Mouse (Mus musculus): Measurements from ENCODE around the gene Nol3. TPM values are rescaled to one million over a fixed set of nuclear protein-coding genes. Genes with fewer than 3 reads are reported as not detected.

The Nol3 gene
- total and polyA plus RNA-seq, 3 experiments = 0.63 to 0.89 TPM; not detected in 1

- H3K36me3 ChIP-seq (ENCODE audit: control insufficient read depth in 1 of 2, insufficient read depth in 2 of 2, low read length in 2 of 2) = peaks cover 0 to 25% of the 10 kb centered on the region in 2 experiments; a peak in 2 of 4 replicates
- H3K27ac ChIP-seq (ENCODE audit: control insufficient read depth, low read depth, low read length) = peak within 1 kb of the TSS; percentile 77
- peak within 1 kb of the TSS; percentile 91 for H3K9ac ChIP-seq (ENCODE audit: control insufficient read depth, low read depth, low read length, poor library complexity, severe bottlenecking)
- H3K4me3 ChIP-seq (ENCODE audit: control insufficient read depth in 1 of 2, insufficient read depth in 1 of 2, low read depth in 2 of 2, low read length in 2 of 2) = peak within 1 kb of the TSS; percentile 84 to 98
- H3K27me3 ChIP-seq (ENCODE audit: control insufficient read depth in 1 of 2, insufficient read depth in 2 of 2, low read length in 2 of 2) = no peaks in the 10 kb centered on the region
- H3K9me3 ChIP-seq (replicated peaks; ENCODE audit: insufficient read depth, low read length) = no peaks in the 10 kb centered on the region
- peak; percentile 87 for DNase-seq (ENCODE audit: low read depth, low spot score)
- H3K79me2 ChIP-seq (ENCODE audit: control insufficient read depth, insufficient read depth, low read length, poor library complexity) = peaks cover 15% of the 10 kb centered on the region
- peaks cover 7 to 38% of the 10 kb centered on the region in 2 experiments for H3K4me1 ChIP-seq (ENCODE audit: control insufficient read depth in 1 of 2, insufficient read depth in 2 of 2, low read length in 2 of 2)
- no peak for TF ChIP-seq MYC (IDR thresholded peaks at IDR 0.05; ENCODE audit: low read depth, low read length)
- no peak for TF ChIP-seq ZNF384 (IDR thresholded peaks at IDR 0.05; ENCODE audit: low read depth, low read length)
- no peak for TF ChIP-seq RCOR1 (IDR thresholded peaks at IDR 0.05; ENCODE audit: low read depth, low read length)
- TF ChIP-seq MAFK (IDR thresholded peaks at IDR 0.05; ENCODE audit: borderline replicate concordance, low read depth, low read length) = no peak
- TF ChIP-seq USF2 (IDR thresholded peaks at IDR 0.05; ENCODE audit: borderline replicate concordance in 1 of 2, insufficient read depth in 1 of 2, low read depth in 1 of 2, low read length in 2 of 2) = no peak
- TF ChIP-seq HCFC1 (IDR thresholded peaks at IDR 0.05; ENCODE audit: low read depth, low read length) = peak; percentile 77
- peak; percentile 7; the same call in 1 of the 2 replicates for TF ChIP-seq GATA1 (IDR thresholded peaks at IDR 0.05; ENCODE audit: low read depth, low read length)
- TF ChIP-seq CHD2 (IDR thresholded peaks at IDR 0.05; ENCODE audit: low read length) = no peak
- TF ChIP-seq UBTF (IDR thresholded peaks at IDR 0.05; ENCODE audit: borderline replicate concordance, insufficient read depth, low read depth, low read length) = 0 out of 2 replicates have a peak, but pooled peaks have one; percentile 72
- no peak for TF ChIP-seq ZKSCAN1 (IDR thresholded peaks at IDR 0.05; ENCODE audit: low read depth, low read length)
- no peak for TF ChIP-seq KAT2A (conservative IDR thresholded peaks at IDR 0.05; ENCODE audit: low read depth, low read length)
- peak; percentile 82 for TF ChIP-seq MXI1 (IDR thresholded peaks at IDR 0.05; ENCODE audit: low read depth, low read length)
- TF ChIP-seq BHLHE40 (IDR thresholded peaks at IDR 0.05; ENCODE audit: borderline replicate concordance, low read depth, low read length) = no peak
- TF ChIP-seq NRF1 (IDR thresholded peaks at IDR 0.05; ENCODE audit: insufficient read depth, low read depth, low read length, poor library complexity, severe bottlenecking) = peak; percentile 81
- no peak for TF ChIP-seq TBP (IDR thresholded peaks at IDR 0.05; ENCODE audit: low read depth, low read length)
- TF ChIP-seq ZMIZ1 (IDR thresholded peaks at IDR 0.05; ENCODE audit: low read depth, low read length) = peak; percentile 85; the same call in 1 of the 2 replicates
- TF ChIP-seq RAD21 (IDR thresholded peaks at IDR 0.05; ENCODE audit: low read depth, low read length) = no peak
- no peak for TF ChIP-seq ETS1 (IDR thresholded peaks at IDR 0.05; ENCODE audit: low read depth, low read length)
- TF ChIP-seq NELFE (IDR thresholded peaks at IDR 0.05; ENCODE audit: low read depth, low read length) = peak; percentile 77
- peak; percentile 29 for TF ChIP-seq TCF12 (IDR thresholded peaks at IDR 0.05; ENCODE audit: low read depth, low read length)
- TF ChIP-seq USF1 (IDR thresholded peaks at IDR 0.05; ENCODE audit: low read depth, low read length) = no peak
- no peak for TF ChIP-seq MEF2A (IDR thresholded peaks at IDR 0.05; ENCODE audit: extremely low read depth, insufficient replicate concordance, low read depth, low read length, poor library complexity, severe bottlenecking)
- TF ChIP-seq ZC3H11A (IDR thresholded peaks at IDR 0.05; ENCODE audit: low read depth, low read length) = no peak
- no peak for TF ChIP-seq MAZ (IDR thresholded peaks at IDR 0.05; ENCODE audit: low read depth, low read length)
- TF ChIP-seq E2F4 (IDR thresholded peaks at IDR 0.05; ENCODE audit: borderline replicate concordance, low read depth, low read length) = no peak
- no peak for TF ChIP-seq SMC3 (IDR thresholded peaks at IDR 0.05; ENCODE audit: low read depth, low read length)
- TF ChIP-seq EP300 (IDR thresholded peaks at IDR 0.05; ENCODE audit: low read depth in 1 of 2, low read length in 2 of 2) = no peak
- TF ChIP-seq MAX (IDR thresholded peaks at IDR 0.05; ENCODE audit: low read length) = no peak
- no peak for TF ChIP-seq TAL1 (IDR thresholded peaks at IDR 0.05; ENCODE audit: low read length)
- peak; percentile 82; the same call in 1 of the 2 replicates for TF ChIP-seq POLR2AphosphoS2 (IDR thresholded peaks at IDR 0.05; ENCODE audit: low read length)
- no peak for TF ChIP-seq CHD1 (IDR thresholded peaks at IDR 0.05; ENCODE audit: low read depth, low read length)
- TF ChIP-seq JUND (IDR thresholded peaks at IDR 0.05; ENCODE audit: low read depth, low read length) = no peak
- 0 out of 6 replicates have a peak, but pooled peaks of 1 of the 3 experiments have one; percentile 1 for TF ChIP-seq CTCF (IDR thresholded peaks at IDR 0.05 in 2 of 3, conservative IDR thresholded peaks at IDR 0.05 in 1 of 3; ENCODE audit: control insufficient read depth in 1 of 3, insufficient read depth in 1 of 3, low read depth in 2 of 3, low read length in 3 of 3, poor library complexity in 1 of 3, severe bottlenecking in 1 of 3)
- no peak for TF ChIP-seq MYB (IDR thresholded peaks at IDR 0.05; ENCODE audit: low read depth, low read length)
Observed at GRCm38 (mm10) chr8:105264024-105264982, 11.6 kb upstream of the Nol3 start, which contains the start of the genes Tradd and Fbxl8. Gene Tradd (minus strand): TSS chr8:105264609. Gene Fbxl8 (plus strand): TSS chr8:105264648.
